Mouse (Mus musculus) splenic B cell, adult 2 months (primary cell): Measurements from ENCODE around the gene Rnf212.
"Not testable (repeated sequence)": the region's sequence is repeated elsewhere in the genome, so short reads cannot be mapped to it uniquely, and the experiment has no call there.

ENCODE experiments used
- DNase-seq: peaks from one replicate; pipeline ENCODE4 v3.0.0-alpha.2; 2011; ENCODE audit warnings: low read depth, low spot score
- H3K27me3 ChIP-seq: 2 replicates; pipeline ENCODE4 v1.6.1; 2012; ENCODE audit warnings: mild to moderate bottlenecking, low read length, moderate library complexity, mixed read lengths; ENCODE audit not compliant: control insufficient read depth, poor library complexity, insufficient read depth, severe bottlenecking
- H3K36me3 ChIP-seq: 2 replicates; pipeline ENCODE4 v1.6.1; 2012; ENCODE audit warnings: mild to moderate bottlenecking, low read length, moderate library complexity, mixed read lengths; ENCODE audit not compliant: control insufficient read depth, poor library complexity, insufficient read depth, severe bottlenecking

Gene Rnf212

DNA sequence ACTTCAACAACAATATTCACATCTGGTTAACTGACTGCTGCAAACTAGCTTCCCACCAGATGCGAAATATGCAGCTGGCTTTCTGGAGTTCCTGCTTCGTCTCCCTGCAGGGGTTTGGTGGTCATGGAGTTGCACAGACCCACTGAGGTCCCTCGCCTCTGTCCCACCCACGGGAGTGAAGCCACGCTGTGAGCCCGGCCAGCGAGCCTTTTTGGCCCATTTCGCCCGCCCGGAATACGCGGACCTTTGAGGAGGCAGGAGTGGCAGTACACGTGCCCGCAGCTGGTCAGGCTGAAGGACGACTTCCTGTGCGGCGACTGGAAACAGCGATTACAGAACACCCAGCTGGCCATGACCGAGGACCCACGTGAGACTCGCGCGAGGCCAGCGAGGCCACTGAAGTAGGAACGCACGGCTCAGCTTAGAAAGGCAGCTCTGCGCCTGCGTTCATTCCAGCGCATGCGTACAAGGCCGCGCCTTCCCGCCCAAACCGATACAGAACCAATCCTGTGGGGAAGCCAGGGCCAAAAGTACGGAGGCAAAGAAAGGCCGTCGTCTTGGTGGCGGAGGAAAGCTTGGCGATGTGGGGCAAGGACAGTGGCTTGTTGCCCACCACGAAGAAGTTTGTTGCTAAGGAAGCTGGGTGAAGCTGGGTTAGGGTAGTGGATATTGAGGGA, at the start of gene Rnf212:
TSS of gene Rnf212 (minus strand) at position 353 of the 677 bp plus-strand sequence.
- no peaks in the 10 kb centered on the region for H3K36me3 ChIP-seq
- no peak for DNase-seq
- no peaks in the 10 kb centered on the region for H3K27me3 ChIP-seq

DNA sequence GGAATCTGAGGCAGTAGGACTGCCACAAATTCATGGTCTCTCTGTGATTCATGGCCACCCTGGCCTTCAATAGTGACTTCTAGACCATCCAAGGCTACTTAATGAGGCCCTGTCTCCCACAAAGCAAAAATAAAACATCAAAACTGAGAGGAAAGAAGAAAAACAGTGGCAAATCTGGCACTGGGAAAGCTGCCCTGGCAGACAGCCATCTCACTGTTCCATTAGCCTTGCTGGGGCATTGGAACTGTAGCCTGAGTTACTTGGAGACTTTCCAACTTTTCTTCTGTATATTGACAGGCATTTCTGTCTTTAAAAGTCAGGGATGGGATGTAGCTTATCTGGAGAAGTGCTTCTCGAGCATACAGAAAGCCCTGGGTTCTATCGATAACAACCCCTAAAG, 48.5 kb upstream of the Rnf212 start:
- Histone ChIP-seq H3K36me3 (no peaks in the 10 kb centered on the region), H3K27me3 (no peaks in the 10 kb centered on the region)
- no peak for DNase-seq

DNA sequence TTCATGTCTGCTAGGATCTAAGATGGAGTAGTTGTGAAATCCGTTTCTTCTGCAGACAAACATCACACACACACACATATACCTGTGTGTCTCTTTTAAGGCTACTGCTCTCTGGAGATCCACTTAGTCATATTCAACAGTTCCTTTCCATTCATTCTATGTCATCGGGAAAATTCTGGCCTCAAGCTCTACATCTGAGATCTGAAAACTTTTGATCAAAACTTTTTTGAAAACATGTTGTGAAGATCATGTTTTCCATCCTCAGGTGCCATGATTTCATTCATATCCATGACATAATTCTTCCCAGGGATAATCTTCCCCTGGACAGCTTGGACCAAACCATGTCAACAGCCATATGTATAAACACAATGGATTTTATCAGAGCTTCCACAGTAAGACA, 34.0 kb upstream of the Rnf212 start, which contains the start of gene Vmn2r8:
TSS of gene Vmn2r8 (minus strand) at position 101 of the 400 bp plus-strand sequence.
- H3K36me3 ChIP-seq, H3K27me3 ChIP-seq, DNase-seq: not testable (repeated sequence)

DNA sequence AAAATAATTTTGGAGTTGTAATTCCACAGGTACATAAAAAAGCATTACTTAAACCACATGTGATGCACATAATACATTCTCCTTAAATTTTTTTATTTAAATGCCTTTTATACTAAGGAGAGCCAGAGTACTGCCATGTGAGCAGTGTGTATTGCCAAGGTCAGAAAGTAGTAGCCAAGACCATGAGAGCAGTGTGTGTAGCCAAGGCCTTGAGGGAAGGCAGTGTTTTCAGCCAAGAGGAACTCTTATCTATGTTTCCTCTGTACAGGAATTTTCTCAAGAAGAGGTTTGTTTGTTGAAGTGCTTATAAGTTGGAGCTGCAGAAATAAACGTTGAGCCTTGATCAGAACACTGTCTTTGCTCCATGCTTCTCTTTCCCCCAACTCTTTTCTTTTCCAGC, 28.9 kb upstream of the Rnf212 start:
- H3K36me3 ChIP-seq, result no peaks in the 10 kb centered on the region
- H3K27me3 ChIP-seq, result no peaks in the 10 kb centered on the region
- DNase-seq, result no peak

DNA sequence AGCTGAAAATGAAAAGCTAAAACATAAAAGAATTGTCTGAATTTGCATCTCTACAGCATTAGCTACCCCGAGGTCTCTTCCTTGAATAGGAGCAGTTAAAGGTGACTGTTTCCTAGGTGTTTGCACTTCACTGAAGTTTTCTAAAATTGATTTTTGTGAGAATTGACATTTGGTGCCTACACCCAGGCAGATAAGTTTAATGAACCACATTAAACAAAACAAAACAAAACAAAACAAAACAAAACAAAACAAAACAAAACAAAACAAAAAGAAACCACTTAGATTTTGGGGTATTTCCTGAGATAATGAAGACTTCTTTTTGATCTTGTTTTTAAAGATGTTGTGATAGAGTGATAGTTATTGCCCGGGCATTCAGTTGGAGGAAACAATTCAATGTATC, 20.5 kb upstream of the Rnf212 start, which contains the start of gene Tmed11:
TSS of gene Tmed11 (minus strand) at position 101 of the 400 bp plus-strand sequence.
- not testable (repeated sequence) for H3K36me3 ChIP-seq, H3K27me3 ChIP-seq, DNase-seq

DNA sequence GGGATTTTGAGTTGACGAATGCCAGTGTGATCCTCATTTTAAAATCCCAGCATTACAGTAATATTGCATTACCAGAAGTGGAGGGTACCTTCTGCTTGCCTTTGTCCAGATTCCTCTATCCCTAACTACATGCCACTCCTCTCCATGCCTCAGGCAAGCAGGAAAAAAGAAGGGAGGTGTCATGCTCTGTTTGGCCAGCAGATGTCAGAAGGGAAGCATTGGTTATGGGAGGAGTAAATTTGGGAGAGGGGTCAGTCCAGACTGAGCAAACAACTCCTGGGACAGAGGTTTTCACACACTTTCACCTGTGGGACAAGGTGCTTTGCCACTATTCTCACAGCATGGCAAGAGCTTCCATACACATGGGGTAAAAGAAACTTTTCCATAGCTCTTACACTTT, 15.6 kb upstream of the Rnf212 start:
- DNase-seq, H3K36me3 ChIP-seq, H3K27me3 ChIP-seq: not testable (repeated sequence)

DNA sequence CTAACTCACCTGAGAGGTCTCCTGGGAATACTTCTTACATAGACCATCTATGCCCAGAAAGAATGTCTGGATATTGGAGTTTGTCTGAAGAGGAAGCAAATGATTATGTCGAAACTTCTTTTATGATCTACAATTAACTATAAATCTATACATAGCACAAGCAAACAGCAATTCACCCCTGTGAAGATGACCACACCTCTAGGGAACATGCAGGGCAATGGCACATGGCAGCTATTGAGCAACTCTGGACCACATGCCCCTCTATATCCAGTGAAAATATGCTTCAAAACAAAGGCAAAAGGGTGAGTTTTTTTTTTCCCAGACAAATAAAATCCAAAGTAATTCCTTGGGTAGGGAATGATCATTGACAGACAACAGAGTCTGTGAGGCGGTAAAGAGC, 14.8 kb downstream of the Rnf212 start:
- no peaks in the 10 kb centered on the region for H3K36me3 ChIP-seq
- no peaks in the 10 kb centered on the region for H3K27me3 ChIP-seq
- no peak for DNase-seq

DNA sequence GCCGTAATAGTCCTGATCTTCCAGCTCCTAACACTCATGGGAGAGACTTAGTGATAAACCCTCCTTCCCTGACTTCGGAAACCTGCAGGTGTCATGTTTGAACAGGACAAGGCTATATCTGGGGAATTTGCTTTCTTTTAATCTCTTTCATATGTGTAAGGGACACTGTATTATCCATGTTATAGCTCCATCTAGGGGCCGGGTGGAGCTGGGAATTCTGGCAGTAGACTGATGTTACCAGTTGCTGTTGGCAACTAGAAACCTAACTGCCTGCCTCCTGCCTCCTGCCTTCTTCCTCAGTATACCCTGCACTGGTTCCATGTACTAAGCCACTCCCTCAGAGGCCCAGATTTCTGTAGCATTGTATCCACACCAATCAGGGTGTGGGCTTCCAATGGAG, 16.4 kb downstream of the Rnf212 start:
- peak; percentile 3 for DNase-seq
- no peaks in the 10 kb centered on the region for H3K27me3 ChIP-seq

DNA sequence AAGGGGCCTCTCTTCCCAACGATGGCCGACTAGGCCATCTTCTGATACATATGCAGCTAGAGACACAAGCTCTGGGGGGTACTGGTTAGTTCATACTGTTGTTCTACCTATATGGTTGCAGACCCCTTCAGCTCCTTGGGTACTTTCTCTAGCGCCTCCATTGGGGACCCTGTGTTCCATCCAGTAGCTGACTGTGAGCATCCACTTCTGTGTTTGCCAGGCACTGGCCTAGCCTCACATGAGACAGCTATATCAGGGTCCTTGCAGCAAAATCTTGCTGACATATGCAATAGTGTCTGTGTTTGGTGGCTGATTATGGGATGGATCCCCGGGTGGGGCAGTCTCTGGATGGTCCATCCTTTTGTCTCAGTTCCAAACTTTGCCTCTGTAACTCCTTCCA, 23.5 kb downstream of the Rnf212 start:
- not testable (repeated sequence) for H3K27me3 ChIP-seq, H3K36me3 ChIP-seq, DNase-seq

More for the DNA sequence above, 16.4 kb downstream of the Rnf212 start:
- no peaks in the 10 kb centered on the region for H3K36me3 ChIP-seq

DNA sequence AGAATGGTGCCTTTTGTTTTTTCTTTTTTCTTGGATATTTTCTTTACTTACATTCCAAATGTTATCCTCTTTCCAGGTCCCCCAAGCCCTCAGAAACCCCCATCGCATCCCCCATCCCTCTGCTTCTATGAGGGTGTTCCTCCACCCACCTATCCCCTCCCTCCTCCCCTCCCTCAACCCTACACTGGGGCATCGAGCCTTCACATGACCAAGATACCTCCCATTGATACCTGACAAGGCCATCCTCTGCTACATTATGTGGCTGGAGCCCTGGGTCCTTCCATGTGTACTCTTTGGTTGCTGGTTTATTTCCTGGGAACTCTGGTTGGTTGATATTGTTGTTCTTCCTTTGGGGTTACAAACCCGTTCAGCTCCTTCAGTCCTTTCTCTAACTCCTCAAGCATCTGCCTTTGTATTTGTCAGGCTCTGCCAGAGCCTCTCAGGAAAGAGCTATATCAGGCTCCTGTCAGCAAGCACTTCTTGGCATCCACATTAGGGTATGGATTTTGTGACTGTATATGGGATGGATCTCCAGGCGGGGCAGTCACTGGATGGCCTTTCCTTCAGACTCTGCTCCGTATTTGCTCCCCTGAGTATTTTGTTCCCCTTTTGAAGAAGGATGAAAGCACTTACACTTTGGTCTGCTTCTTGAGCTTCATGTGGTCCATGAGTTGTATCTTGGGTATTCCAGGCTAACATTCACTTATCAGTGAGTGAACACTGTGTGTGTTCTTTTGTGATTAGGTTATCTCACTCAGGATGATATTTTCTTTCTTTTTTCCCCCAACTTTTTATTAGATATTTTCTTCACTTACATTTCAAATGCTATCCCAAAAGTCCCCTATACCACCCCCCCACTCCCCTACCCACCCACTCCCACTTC, 24.2 kb downstream of the Rnf212 start:
- no peaks in the 10 kb centered on the region for H3K27me3 ChIP-seq
- H3K36me3 ChIP-seq, result no peaks in the 10 kb centered on the region
- no peak for DNase-seq

DNA sequence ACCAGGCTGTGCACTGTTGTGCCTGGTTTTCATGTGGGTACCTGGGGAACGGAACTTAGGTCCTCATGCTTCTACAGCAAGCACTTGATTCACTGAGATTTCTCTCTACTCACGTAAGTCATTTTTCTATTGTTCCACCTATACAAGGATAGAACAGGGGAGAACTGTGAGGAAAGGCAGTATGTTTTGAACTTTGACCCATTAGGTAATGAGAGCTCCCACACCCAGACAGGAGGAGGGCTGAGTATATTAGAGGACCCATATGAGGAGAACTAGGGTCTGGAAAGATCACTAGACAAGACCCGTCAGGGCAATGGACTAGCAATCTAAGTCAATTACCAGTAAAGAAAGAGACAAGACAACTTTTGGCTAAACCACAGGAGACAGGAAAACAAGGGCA, 30.2 kb downstream of the Rnf212 start:
- H3K36me3 ChIP-seq, result no peaks in the 10 kb centered on the region
- no peak for DNase-seq
- no peaks in the 10 kb centered on the region for H3K27me3 ChIP-seq

DNA sequence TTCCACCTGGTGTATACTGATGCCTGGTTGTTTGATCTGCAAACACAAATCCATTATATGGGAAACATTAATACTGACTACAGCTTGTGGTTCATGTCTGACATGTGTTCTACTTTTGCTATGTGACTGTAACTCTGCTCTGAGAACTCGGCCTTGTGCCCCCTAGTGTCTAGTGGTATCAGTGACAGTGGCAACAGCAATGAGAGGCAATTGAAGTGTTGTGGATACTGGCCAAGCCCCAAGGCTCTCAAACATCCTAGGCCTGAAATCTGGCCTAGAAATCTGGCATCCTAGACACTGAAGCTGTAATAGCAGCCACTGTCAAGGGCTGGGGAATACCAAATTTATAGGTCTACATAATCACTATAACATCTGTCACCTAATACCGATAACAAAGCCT, 30.9 kb downstream of the Rnf212 start:
- no peaks in the 10 kb centered on the region for H3K27me3 ChIP-seq
- H3K36me3 ChIP-seq, result no peaks in the 10 kb centered on the region
- DNase-seq, result peak; percentile 3

DNA sequence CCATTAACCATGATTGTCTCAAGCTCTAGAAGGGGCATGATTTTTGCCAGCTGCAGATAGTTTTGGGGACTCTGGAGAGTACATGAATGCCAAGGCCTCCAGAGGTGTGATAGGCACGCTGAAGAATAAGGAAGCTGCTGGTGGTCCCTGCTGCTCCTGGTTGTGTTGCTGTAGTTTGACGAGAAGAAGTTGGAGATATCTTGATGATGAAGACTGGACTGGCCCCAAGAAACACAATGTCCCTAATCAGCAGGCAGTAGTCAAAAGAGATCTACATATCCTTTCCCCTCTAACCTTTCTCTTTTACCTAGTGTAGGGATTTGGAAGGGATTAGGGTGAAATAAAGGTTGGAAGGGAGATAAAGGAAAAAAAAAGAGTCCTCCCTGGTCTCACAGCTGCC, 32.2 kb downstream of the Rnf212 start:
- Histone ChIP-seq H3K27me3 (no peaks in the 10 kb centered on the region), H3K36me3 (no peaks in the 10 kb centered on the region)
- DNase-seq, result no peak

DNA sequence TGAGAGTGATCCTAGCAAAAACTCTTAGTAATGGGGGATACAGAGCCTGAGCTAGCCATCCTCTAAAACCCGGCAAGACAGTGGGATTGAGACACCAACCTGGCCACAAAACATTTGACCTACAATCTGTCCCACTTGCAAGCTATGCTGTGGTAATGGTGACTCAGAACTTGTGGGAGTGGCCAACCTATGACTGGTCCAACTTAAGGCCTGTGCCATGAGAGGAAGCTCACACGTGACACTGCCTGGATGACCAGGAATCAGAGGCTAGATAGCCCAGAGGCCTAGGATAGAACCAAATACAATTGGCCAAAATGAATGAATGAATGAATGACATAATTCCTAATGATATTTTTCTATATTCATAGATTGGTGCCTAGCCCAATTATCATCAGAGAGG, 32.9 kb downstream of the Rnf212 start:
- Histone ChIP-seq H3K36me3 (no peaks in the 10 kb centered on the region), H3K27me3 (no peaks in the 10 kb centered on the region)
- no peak for DNase-seq

DNA sequence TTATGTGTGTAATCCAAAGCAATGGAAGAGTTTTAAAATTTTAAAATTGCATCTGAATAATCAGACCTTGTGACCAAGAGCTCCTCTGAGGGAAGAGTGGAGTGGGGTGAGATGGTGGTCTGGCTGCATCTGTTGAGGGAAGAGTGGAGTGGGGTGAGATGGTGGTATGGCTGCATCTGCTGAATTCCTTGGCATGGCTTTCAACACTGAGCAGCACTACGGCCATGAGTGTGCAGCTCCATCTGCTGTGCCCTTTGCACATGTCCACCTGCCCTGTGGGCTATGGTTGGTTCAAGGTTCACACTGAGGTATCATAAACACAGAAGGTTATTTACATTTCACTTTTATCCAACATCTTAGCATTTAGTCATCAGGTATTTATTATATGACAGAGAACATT, 47.4 kb downstream of the Rnf212 start:
- DNase-seq, result no peak
- Histone ChIP-seq H3K36me3 (no peaks in the 10 kb centered on the region), H3K27me3 (no peaks in the 10 kb centered on the region)
